Mouse (Mus musculus) ovary, postnatal 10 days (tissue): ENCODE measurements at regions not wholly inside any gene's neighbourhood (a gene's known extent, or its start where the extent isn't known, plus 50 kb on each side); places are given as distances from the start of the nearest gene placed in this dataset.

ENCODE experiments used
- DNase-seq: peaks from one replicate; pipeline ENCODE4 v3.0.0; 2022; ENCODE audit warnings: low spot score

DNA sequence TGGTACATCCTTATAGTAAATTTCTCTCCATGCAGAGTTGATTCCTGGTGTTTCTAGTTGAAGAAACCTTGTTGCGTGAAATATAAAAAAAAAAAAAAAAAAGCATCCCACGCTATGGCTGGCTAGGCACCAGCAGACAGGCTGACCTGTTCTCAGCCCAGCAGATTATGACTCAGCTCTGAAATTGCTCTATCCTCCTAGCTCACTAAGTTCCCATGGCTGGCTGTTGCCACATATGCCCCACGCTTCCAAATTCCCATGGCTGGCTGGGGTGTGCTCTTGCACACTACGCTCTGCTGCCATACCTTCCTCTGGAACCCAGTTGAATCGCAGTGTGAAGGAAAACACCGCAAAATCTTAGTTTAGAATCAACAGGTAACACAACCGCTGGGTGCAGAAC, 270.1 kb downstream of the Mid1ip1 start:
- no peak for DNase-seq

DNA sequence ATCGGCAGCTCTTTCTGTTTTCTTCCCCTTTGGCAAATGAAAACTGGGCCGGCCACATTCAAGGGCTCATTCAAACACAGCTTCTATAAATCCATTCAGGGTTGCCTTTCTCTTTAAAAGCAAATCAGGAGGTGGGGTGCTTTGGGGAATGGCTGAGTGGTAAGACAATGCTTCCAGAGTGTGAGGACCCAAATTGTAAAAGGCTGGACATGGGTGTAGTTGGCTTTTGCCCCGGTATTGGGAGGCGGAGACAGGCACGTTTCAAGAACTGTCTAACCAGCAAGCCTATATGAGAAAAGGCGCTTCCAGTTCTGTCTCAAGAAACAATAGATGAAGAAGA, 277.0 kb downstream of the Mid1ip1 start:
- no peak for DNase-seq

GRCm38 (mm10) chrX:10992211-10993004, 277.6 kb downstream of the Mid1ip1 start:
- DNase-seq = peak; percentile 8

DNA sequence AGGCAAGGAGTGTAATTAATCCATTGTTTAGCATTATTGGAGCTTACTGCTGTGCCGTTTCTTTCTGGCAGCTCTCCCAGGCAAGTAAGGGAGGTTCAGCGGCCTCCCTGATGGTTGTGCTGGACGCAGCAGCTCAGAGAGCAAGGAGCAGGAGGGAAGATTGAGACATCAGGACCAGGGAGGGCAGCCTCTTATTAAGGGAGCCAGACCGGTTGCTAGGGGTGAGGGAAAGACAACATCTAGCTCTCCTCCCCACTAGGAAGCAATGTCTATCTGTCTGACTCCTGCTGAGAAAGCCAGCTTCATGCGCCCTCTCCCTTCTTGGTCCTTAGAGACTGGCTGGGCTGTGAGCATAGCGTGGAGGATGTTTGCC, 278.2 kb downstream of the Mid1ip1 start:
- peak; percentile 13 for DNase-seq

DNA sequence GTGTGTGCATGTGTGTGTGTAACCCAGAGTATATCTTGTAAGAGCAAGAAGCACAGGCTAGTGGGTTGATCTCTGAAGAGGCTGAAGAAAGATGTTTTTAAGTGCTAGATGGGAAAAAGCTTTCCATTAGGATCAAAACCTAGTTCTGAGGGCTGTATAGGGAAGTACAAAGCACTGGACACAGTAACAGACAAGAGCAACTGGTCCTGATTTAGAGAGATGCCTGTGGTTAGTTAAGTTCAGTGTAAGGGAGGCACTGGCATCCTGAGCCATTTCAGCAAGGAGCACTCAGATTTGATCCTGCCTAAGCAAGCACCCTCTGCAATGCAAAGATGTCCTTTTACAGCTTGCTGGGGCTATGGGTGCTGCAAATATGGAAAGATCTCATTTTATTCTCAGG, 280.1 kb downstream of the Mid1ip1 start:
- no peak for DNase-seq

DNA sequence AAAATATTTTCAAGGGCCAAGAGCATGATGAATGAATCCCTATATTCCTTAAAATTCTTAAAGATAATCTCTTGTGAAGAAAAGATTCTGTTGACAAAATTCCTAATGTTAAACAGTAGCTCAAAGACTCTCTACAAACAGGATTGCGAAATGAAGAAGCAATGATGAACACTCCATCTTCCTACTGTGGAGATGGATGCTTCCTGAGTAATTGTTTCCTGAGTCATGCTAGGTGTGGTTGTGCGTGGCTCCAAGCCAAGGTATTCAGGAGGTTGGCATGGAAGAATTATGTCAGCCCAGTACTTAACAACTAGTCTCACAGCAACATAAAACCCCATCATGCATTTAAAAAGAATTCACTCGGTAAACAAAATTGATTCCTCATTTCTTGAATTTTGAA, 286.4 kb downstream of the Mid1ip1 start:
- no peak for DNase-seq

- no peak for DNase-seq
Measured at GRCm38 (mm10) chrX:11039278-11039677, 259.8 kb upstream of the H2al1a start.

DNA sequence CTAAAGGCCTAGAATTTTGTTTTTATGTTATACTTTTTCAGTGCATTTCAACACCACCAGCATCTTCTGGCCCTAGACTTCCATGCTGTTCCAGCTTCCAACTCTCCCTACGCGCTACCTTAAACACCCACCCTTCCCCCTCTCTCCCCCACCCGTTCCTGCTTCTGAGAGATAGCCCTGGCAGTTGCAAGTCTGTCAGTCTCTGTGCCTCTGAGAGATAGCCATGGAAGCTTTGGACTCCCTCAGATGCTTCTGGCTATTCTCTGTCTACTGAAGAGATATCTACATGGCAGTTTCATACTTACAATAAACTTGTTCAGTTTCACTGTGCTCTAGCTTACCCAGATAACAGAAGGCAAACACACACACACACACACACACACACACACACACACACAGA, 252.3 kb upstream of the H2al1a start:
- no peak for DNase-seq

GRCm38 (mm10) chrX:11082171-11082570, 216.9 kb upstream of the H2al1a start:
- DNase-seq = no peak

DNA sequence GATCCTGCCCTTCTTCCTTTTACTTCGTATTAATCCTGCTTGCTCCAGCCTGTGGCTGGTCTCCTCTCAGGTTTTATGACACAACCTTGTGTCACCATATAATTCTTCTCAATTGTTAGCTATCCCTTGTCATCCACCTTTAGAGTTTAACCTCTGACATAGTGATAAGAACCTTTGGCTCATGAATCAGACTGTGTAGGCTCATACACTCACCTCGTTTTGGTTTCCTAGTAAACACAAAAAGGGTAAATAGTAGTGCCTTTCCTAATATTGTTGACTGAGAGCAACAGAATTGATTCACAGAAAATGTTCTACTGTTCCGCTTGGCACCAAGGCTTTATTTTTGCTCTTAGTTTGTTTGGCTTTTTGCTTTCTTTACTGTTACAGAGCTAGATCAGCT, 216.2 kb upstream of the H2al1a start:
- DNase-seq = no peak

DNA sequence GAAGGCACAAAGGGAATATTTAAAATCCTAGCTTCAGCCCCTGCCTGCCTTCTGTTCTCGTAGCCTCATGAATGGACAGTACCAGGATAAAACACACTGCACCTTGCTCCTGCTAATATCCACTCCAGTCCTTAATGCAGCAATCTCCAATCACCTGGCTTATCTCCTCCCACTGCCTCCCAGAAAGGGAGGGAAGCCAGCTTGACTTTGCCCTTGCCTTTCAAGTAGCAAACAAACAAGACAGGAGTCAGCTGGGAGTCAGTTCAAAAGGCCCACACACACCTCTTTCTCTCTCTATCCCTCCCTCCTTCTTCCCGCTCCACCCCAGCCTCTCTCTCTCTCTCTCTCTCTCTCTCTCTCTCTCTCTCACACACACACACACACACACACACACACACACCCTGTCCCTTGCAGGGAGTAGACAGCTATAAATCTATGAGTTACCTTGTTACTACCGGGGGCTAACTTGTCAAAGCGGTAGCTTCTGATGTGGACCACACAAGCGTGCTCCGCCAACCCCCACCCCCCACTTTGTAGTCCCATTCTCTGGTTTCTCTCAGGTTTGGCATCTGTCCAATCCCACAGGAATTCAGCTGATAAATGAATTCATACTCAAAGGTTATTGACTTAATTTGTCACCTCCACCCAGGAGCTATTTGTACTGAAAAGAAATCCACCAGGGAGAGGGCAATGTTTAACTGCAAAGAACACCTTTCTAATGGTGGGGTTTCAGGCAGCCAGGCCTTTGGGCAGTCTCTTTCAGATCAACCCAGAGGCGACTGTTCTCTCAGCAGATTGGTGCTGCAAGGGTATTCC, 212.6 kb upstream of the H2al1a start:
- DNase-seq = no peak

- no peak for DNase-seq
Measured at GRCm38 (mm10) chrX:11087913-11088312, 211.1 kb upstream of the H2al1a start.

GRCm38 (mm10) chrX:11088506-11088905, 210.6 kb upstream of the H2al1a start:
- no peak for DNase-seq

GRCm38 (mm10) chrX:11090432-11090831, 208.6 kb upstream of the H2al1a start:
- no peak for DNase-seq

DNA sequence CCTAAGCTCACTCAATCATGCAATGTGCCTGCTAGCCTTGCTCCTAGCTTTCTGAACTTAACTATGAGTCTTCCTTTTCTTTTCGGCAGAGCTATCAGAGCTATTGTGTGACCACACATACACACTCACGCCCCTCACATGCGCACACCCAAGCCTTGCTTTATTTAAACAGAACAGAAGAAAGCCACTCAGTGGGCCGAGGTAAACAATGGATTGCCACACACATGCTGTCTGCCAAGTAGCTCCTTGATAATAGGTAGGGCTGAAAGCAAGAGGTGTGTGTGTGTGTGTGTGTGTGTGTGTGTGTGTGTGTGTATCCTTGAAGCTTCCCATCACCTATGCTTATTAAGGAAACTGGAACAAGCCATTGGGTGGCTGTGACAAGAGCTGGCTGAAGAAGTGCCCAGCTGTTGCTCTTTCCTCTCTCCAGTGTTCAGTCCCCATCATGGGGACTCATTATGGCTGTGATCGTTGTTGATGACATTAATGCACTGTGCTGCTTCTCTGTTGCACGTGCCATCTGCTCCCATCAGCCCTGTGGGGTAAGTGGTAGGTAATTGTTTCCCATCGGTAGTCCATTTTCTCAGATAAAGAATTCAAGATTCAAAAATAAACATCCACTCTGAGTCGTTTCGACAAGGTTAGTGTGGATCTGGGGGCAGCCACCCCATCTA, 201.3 kb upstream of the H2al1a start:
- DNase-seq = no peak

DNA sequence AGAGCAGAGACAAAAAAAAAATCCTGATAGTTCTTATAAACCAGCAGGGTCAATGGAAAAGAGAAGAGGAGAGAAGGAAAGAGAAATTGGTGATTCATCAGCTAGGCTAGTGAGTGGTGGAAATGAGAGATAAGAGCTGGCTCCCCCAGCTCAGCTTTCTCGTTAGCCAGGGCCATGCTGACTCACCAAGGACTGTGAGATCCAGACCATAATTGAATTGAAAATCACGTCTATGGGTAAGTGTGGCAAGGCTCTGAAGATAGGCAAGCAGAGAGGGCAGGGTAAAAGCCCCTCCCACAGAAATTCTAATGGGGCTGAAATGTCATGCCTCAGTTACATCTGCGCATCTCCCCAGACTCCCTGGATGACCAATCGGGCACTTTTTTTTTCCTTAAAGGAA, 200.7 kb upstream of the H2al1a start:
- no peak for DNase-seq

DNA sequence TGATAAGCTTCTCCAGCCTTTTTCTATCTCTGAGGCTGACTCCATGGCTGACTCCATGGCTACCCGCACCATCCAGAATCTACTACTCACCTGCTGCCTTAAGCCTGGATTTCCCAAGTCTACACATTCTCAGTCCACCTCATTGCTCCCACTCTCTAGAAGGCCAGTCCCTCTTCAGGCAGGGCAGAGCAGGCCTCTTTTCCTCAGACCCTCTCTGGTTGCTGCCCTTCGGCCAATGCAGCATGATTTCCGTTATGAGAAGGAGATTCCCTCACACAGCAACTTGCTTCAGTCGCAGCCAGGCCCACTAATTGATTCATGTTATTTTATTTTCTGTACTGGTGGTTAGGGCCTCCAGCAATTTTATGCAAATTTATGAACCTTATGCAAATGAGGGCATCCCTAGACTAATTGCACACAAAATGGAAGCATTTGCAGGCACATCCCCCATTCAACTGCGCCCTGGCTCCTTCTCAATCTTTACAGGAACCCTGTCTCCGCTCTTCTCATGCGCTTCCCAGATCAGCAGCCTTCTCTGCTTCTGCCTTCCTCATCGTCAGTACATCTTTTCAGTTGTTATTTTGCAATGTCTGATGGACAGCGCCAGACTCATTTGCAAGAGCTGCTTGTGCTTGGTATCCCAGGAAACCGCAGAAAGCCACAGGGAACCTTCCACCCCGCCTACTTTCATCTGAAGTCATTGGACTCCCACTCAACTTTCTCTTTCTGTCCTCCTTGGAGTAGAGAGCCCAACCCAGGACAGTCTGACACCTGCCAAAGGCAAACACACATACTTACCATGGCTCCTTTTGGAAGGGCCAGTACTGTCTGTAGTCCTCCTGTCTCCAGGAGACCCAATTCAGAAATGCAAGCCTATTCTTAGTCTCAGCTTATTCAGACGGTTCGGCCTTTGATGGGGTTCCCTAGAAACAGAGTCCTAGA, 199.6 kb upstream of the H2al1a start:
- no peak for DNase-seq

DNA sequence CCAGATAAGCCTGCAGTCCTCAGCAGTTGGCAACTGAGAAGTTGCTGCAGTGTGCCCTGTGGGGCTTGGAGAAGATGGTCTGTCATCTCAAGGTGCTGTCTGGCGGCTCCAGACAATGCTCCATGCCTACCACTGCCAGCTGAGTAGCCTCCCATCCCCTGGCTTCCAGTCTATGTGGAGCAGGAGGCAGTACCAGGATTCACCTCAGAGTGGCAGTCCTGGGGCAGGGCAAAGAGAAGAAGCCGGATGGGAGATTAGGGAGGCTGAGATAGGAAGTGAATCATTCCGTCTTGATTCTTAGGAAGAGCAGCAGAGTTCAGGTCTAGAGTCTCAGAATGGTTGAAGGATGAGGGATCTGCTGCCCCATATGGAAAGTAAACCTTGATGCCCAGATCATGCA, 198.1 kb upstream of the H2al1a start:
- DNase-seq = no peak

DNA sequence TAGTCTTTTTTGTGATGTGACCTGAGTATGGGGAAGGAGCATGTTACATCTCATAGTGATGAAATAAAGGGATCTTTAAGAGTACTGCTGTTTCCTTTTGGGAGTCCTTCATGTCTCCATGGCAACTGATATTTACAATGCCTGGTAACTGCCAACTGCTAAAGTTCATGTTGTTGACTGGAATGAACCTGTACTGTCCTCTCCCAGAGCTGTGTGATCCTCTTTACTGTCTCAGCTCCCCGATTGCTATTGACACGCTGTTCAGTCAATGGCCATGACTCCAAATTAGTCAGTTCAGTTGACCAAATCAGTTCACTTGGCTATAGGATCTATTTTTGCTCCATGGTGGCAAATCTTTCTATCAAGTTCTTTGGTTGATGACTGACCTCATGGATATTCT, 167.8 kb upstream of the H2al1a start:
- no peak for DNase-seq

DNA sequence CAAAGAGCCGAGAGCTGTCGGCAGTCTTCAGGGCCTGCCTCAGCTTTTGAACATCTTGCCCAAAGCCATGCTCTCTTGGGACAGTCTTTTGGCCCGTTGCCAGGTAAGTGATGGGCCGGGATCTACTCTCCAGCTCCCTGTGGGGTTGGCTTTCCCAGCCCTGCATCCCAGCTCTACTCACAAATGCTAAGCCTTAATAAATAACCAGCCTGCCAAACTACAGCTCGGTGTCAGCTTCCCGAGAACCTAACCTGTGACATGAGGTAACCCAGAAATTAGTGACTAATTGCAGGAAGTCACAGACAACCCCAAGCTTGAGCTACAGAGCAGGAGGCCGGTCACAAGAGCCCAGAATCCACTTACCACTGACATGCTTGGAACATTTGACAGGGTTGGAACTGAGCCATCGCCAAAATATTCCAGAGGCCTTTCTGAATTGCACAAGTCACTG, 159.1 kb upstream of the H2al1a start:
- peak; percentile 11 for DNase-seq

DNA sequence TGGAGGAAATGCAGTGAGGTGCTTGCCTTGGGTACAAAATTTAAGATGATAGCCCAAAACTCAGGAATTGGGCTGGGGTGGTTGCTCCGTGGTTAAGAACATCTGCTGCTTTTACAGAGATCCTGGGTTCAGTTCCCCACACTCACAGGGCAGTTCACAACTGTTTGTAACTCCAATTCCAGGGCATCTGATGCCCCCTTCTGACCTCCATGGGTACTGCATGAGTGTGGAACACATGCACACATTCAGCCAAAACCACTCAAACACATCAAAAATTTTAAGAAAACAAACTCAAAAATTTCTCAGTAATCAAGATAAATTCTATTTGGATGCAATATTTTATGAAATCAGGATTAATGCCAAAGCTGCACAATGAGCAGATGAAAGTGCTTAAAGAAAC, 157.8 kb upstream of the H2al1a start:
- no peak for DNase-seq

DNA sequence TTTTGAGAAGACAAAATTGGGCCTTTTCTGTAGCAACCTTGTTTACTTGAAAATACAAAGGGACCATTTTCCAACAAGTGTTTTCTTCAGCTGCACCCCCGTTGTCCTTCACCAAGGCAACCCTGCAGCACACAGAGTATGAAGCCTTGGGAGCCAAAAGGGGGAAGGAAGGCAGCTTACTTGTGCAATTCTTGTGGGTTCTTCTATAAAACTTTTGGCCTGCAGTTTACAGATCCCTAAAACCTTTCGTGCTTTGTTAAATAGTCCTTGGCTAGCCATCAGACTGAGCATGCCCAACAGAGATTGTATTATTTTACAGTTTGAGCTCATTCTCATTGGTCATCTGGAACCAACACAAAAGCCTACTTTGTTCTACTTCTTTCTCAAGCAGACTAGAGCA, 140.6 kb upstream of the H2al1a start:
- DNase-seq = no peak
